Mouse (Mus musculus) left cerebral cortex, postnatal 25 days (tissue): ENCODE data around the gene BC053393. TPM values are rescaled to one million over a fixed set of nuclear protein-coding genes. Genes with fewer than 3 reads are reported as not detected.
"Not testable (repeated sequence)": the region's sequence is repeated elsewhere in the genome, so short reads cannot be mapped to it uniquely, and the experiment has no call there.

Source experiments
- DNase-seq, 2 experiments: peaks; one replicate each; pipeline ENCODE4 v3.0.0; 2022; ENCODE audit warnings: low spot score in 2 of 2, mixed read lengths in 1 of 2
- intact Hi-C: fragments of 180-260 bp; cut with DNase I; formaldehyde crosslinking; loops from one replicate; pipeline ENCODE4 v1.15.1; 2025
- total RNA-seq, 2 experiments: library from RNA; stranded (reverse); gene quantifications; 2 replicates each; pipeline ENCODE4 v1.2.3; 2021

BC053393 gene
- not detected for total RNA-seq

DNA sequence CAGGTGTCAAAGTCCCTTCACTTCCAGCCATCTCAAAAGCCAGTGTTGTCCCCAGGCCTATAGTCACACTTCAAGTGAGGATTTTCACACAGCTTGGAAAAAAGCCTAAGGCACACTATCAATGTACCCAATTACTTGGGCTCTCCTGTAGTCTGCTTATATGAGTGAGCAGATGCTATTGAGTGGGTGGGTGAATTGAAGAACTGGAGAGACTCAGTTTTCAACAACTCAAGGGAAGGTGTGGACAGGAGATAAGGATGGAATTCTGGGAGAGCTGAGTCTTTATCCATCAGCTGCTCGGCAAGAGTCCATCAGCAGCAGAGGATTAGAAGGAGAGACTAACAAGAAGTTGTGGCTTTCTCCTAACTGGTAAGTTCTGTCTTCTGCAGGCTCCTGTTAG is at the start of gene BC053393:
Gene BC053393, plus strand, starts transcription at position 210 of the 400 bp plus-strand sequence.
- intact Hi-C loops: no loop called here
- peak; percentile 23 to 71 for DNase-seq

DNA sequence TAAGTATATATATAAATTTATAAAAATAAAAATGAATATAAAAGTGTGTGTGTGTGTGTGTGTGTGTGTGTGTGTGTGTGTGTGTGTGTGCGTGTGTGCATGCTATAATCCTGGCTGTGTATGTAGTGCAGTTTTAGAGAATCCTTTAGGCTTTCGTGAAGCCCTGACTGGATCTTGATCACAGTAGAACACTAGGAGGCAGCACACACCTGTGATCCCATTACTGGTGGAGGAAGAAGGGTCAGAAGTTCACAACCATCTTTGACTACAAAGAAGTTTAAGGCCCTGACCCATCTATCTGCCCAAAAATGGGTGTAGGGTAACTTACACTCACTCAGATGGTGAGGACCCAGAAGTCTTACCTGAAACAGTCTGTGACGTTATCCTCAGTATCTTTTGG is 48.6 kb upstream of the BC053393 start:
- DNase-seq: no peak
- intact Hi-C loops: loop anchor here (5.0 kb wide), 1 partner anchor 35 kb away; no protein-coding TSS in a partner anchor

DNA sequence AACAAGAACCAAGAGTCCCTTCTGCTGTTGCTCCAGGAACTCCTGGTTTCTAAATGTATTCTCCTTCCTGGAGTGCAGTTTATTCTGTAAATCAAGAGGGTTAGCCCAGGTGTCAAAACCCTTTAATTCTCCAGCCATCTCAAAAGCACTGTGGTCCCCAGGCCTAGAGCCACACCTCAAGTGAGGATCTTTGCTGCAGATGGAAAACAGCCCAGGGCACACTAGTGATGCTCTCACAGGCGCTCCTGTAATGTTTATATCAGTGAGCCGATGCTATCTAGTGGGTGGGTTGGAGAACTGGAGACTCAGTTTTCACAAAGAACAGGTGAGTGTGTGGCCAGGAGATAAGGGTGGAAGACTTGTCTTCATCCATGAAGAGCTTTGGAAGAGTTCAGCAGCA is 47.4 kb upstream of the BC053393 start, which contains the start of gene Gm12169:
Gene Gm12169, plus strand, starts transcription at position 301 of the 400 bp plus-strand sequence.
- intact Hi-C loops: loop anchor here (5.0 kb wide), 1 partner anchor 37 kb away; no protein-coding TSS in a partner anchor
- DNase-seq: no peak

DNA sequence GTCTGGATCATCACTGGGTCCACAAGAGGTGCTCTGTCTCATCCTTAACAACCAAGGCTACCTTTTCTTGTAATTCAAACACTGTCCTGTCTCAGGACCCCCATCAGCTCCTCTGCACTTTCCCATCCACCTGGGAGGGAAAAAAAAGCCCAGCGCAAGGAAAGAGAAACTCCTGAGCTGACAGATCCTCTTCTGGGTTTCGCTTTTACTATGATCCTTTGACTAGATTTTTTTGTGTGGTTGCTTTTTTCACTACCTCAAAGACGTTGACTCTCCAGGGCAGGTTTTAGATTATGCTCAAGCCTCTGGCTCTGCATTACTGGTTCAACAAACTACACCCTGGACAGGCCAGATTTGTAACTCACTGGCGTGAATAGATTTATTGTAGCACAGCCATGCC is 41.2 kb upstream of the BC053393 start:
- DNase-seq: no peak
- intact Hi-C loops: no loop called here

DNA sequence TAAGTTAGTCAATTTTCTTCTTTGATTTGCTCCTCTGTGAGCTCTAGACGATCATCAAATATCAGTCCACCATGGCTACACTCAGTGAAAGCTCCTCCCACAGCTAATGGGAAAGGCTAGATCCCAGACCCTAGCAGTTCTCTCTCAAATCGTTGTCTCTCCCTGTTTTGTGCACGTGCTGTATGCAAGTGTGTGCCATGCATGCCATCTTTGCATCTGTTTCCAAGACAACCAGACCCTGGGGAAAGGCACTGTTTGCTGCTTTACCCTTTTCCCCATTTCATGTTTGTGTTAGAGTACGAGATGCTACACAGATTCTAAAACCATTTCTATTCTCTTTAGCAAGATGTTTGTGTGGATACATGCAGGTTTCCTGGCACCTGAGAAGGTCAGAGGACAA is 34.4 kb upstream of the BC053393 start:
- intact Hi-C loops: no loop called here
- no peak for DNase-seq

DNA sequence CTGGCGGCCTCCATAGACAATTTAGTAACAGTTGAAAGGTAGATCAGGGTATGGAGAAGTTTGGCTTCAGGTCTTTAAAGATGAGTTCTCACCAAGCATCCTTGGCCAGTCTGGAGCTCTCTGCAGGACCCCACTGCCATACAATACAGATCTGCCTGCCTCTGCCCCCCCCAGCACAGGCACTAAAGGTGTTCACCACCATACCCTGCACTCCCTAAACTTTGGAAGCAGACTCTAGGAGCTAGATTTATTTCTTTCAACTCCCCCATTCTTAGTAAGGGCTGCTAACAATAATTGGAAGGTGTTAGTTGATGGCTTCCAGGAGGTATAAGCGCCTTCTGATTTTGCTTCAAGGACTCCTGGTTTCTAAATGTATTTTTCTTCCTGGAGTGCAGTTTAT is 27.8 kb upstream of the BC053393 start:
- intact Hi-C loops: no loop called here
- DNase-seq: no peak

DNA sequence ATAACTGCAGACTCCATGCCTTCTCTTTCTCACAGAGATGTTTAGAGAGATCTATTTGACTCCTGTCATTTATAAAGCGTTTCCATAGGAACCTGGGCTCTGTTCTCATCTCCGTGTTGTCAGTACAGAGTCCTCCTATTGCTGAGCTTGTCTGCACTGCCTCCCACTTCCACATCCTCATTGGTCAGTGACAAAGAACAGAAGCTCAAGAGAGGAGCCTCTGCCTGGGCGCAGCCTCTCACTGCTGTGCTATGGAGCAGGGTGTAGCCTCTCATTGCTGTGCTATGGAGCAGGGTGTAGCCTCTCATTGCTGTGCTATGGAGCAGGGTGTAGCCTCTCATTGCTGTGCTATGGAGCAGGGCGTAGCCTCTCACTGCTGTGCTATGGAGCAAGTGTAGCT is 21.6 kb upstream of the BC053393 start:
- DNase-seq: no peak
- intact Hi-C loops: no loop called here

DNA sequence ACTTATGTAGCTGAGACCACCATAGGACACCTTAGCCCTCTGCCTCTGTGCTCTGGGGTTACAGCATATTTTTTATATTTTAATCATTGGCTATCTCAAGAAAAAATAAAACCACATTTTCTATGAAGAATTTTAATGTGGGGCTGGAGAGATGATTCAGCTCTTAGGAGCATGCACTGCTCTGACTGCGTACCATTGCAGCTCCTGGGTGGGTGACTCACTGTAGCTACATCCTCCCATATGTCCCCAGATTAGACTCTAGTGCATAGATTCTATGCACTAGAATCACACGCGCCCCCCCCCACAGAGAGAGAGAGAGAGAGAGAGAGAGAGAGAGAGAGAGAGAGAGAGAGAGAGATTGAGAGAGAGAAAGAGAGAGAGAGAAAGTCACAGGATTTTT is 18.6 kb upstream of the BC053393 start:
- peak in 1 of 2 experiments; percentile 73 for DNase-seq
- intact Hi-C loops: no loop called here

DNA sequence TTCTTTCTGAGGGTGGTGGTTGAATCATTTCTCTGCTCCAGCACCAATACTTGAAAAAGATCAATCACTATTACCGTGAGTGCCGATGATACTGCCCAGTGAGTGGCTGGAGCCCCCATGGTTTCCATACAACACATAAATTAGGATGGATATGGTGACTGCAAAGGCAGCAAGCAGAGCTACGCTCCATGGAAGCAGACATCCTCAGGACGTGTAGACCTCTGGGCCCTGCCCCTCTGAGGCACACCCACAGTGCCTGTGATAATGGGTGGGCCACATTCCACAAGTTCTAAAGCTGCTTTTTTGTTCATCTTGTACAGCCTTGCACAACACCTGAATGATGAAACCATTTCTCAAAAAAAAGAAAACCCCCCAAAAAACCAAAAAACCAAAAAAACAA is 10.2 kb upstream of the BC053393 start:
- DNase-seq: no peak
- intact Hi-C loops: no loop called here

DNA sequence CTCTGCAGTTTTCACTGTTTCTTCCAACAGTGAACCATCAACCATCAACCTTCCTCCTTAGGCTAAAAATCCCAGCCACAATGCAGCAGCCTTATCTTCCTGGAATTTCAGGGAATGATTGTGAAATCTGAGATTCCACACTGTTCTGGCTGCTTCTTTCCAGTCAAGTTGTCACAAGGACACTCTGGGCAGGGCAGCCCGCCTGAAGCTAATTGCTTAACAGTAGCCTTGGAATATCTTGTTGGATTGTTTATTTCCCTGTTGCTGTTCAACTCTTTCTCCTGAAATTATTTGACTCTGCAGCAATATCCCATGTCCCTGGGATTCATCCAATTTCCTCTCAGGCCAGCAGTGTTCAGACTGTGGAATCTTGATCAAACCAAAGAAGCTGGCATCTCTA is 6.7 kb upstream of the BC053393 start:
- no peak for DNase-seq
- intact Hi-C loops: no loop called here

DNA sequence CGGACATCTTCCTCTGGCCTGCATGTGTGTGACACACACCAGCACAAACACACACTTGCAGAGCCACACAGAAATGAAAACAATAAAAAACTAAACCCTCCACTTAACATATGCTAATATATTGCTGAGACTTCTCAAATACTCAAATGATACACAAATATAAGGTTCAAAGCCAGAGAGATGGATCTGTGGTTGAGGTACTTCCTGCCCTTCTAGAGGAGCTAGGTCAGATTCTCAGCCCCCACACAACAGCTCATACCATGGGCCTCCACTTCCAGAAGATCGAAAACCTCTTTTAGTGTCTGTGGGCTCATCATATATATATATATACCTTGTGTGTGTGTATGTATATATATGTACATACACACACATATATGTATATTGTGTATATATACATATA is 5.4 kb upstream of the BC053393 start:
- intact Hi-C loops: no loop called here

DNA sequence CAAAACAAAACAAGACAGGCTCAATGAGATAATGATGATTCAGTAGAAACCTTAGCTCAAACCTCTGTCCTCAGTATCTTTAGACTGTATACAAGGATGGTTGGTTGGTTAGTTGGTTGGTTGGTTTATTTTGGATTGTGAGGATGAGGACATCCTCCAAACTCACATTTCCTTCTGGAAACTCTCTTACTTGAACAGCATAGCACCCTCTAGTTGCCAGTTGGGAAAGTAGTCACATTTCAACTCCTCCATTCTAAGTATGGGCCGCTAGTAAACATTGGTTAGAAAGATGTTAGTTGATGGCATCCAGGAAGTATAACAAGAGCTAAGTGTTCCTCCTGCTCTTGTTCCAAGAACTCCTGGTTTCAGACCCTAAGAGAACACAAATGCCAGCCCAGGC is 2.2 kb upstream of the BC053393 start:
- intact Hi-C loops: no loop called here

More for the DNA sequence above, 5.4 kb upstream of the BC053393 start:
- DNase-seq: no peak

DNA sequence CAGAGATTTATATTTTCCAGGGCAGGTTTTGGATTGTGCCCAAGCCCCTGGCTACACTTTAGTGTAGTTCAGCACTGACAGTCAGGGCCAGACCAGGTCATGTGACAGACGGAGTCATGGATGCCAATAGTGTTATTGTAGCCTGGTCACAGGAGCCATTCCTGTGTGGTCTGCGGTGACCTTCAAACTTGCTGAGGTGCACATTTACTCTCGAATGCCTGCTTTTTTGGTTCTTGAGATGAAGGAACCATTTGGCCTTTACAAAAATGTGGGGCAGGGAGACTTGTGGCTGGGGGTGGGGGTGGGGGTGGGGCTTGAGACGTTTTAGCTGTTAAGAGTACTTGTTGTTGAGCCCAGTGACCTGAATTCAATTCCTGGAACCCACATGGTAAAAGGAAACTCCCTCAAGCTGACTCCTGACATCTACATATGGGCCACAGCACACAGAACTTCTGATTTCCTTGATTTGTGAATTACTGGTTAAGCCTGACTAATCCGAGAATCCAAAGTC is 7.5 kb downstream of the BC053393 start:
- no peak for DNase-seq
- intact Hi-C loops: no loop called here

More for the DNA sequence above, 2.2 kb upstream of the BC053393 start:
- no peak for DNase-seq

DNA sequence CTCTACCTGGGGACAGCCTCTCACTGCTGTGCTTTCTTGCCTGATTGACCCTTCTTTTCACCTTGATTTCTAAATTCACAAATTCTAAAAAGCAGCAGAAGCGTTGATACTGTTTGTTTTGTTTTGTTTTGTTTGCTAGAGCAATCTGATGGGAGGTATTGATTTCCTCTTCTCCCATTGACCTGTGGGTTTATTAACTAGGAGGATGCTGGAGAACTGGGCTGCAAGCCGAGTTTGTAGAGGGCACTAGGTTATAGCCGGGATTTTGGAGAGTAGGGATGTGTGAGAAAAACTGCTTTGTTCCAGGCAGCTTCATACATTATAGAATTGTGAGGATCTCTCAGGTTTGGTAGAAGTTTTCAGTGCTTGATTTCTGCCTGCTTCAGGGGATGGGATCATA is 9.1 kb downstream of the BC053393 start:
- intact Hi-C loops: no loop called here
- no peak for DNase-seq

DNA sequence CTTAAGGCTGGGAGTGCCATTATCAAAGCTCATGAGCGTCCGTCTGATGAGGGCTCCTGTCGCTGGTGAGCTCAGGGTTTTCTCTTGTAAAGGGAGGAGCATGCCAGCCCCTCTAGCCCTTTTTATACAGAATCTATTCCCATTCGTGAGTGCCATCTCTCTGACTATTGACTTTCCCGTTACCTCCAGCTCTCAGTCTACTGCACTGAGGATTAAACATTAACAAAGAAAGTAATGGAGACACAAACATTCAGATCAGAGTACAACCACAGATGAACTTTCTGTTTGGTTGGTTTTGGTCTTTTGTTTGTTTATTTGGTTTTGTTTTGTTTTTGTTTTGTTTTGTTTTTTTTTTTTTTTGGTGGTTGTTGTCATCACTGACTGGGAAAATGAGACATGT is 11.4 kb downstream of the BC053393 start:
- no peak for DNase-seq
- intact Hi-C loops: no loop called here

DNA sequence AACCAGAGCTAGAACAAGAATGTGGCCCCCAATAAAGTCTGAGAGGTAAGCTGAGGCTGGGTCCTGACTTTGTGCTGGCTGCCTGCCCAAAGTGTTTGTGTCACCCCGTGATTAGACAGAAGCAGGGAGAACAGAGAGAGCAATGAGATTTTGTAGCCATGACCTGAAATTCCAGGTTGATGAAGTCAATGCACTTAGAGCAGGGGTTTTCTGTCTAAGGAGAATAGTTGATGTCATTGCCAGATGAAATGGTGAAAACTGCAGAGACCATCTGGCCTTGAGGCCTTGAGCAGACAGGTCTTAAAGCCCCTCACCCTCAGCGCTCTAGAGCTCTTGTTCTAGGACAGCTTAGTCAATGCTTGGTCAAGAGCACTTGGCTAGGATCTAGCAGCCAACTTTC is 21.1 kb downstream of the BC053393 start:
- intact Hi-C loops: no loop called here
- no peak for DNase-seq

DNA sequence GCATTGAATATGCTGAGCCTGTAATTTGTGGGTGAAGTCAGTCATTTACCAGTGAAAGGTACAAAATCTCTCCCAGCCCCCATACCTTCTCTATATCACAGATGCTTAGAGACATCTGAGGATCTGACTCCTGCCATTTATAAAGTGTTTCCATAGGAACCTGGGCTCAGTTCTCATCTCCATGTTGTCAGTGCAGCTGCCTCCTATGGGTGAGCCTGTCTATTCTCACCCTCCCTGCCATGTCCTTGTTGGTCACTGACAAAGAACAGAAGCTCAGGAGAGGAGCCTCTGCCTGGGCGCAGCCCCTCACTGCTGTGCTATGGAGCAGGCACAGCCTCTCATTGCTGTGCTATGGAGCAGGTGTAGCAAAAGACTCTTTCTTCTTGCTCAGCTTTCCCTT is 48.6 kb downstream of the BC053393 start:
- intact Hi-C loops: no loop called here
- DNase-seq: no peak

DNA sequence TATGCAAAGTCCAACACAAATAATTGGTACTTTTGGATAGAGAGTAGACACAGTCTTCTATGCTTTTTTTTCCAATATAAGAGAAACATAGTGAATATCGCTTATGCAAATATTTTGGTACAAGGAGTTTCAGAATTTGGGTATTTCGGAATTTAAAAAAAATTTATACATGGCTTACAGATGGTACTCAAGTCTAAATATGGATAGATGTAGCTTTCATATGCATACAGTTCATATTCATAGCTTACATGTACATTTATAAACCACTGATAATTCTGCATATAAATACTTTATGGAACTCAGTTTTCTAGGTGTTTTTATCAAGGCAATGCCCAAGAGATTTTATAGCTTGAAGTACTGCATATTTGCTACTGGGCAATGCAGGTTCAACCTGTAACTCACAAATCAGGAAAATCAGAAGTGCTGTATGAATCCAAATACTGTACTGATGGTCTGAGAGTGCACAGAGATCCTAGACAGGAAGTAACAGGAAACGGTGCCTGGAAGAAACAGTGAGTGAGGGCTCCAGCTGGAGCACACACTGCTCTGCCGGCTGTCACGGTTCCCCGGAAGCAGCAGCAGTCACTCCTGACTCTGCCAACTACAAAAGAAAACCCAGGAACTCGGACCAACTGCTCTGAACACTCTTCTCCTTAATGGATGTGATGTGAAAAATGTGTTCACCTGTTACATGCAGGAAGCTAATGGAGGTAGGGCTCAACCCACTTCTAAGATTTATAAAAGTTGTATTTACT is 49.3 kb downstream of the BC053393 start:
- no peak for DNase-seq
- intact Hi-C loops: no loop called here

DNA sequence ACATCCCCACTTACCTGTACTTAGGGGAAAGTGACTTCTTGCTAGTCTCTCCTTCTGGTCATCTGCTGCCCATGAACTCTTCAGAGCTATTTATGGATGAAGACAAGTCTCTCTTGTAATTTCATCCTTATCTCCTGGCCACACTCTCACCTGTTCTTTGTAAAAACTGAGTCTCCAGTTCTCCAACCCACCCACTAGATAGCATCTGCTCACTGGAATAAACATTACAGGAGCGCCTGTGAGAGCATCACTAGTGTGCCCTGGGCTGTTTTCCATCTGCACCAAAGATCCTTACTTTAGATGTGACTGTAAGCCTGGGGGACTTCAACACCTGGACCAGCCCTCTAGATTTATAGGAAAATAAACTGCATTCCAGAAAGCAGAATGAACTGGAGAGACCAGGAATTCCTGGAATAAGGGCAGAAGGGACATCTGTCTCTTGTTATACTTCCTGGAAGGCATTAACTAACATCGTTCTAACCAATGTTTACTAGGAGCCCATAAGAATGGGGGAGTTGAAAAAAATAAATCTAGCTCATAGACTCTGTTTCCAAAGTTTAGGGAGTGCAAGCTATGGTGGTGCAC is 58.0 kb downstream of the BC053393 start, which contains the start of gene Dppa1:
Gene Dppa1, minus strand, starts transcription at position 51 of the 585 bp plus-strand sequence.
- intact Hi-C loops: no loop called here
- no peak for DNase-seq

DNA sequence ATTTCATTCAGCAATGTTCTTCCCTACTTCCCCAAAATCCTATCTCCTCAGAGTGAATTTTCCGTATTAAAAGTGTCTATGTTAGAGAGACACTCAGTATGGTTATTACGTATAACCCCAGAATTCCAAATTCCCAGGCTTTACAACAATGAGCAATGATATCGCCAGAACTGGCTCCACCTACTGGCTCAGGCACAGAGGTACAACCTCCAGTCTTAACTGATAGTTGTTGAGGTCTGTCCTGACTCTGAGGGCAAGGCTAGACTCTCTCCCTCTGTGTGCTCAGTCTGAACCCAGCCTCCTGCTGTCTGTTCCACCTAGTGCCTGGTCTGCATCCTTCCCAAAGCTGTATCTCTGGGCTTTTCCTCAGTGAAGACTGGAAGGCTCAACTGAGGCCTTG is 60.3 kb downstream of the BC053393 start:
- DNase-seq: peak; percentile 30 to 59
- intact Hi-C loops: loop anchor here (10.0 kb wide), 2 partner anchors 177 to 357 kb away; partner anchors contain the start of gene Havcr2

DNA sequence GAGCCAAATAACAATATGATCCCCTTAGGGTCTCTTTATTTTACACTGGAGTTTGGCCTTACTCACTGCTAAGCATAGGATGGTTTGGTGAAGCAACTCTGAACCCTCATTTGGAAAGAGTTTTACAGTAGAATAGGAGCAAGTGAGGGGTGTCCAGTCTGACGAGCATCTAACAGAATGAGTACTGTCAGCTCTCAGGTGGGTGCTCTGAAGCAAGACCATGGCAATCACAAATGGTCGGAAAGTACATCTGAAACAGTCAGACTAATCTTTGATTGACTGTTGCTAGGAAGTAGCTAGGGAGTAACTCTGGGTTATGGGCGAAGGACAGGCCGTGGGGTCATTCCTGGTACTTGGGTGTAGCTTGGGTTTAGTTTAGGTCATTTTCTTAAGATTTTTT is 64.2 kb downstream of the BC053393 start:
- intact Hi-C loops: loop anchor here (10.0 kb wide), 2 partner anchors 181 to 361 kb away; partner anchors contain the start of gene Havcr2
- DNase-seq: not testable (repeated sequence)
